Mouse (Mus musculus): ENCODE results near the gene Furin.

DNA sequence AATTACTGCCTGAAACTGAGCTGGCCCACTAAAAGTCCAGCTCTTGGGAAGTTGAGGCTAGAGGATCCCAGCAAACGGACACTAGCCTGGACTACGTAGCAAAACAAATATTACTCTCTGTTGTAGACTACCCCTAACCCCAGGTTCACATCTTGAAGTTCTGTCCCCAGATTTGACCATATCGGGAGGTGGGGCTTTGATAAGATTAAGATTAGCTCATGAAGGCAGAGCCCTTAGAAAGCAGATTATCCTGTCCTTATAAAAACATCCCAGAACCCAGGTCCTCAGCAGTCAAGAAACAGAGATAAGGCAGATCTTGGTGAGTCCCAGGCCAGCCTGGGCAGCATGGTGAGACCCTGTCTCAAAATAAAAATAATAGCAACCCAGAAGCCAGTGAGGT is 33.1 kb downstream of the Furin start:
- TF ChIP-seq GATA1 (IDR thresholded peaks at IDR 0.05; ENCODE audit: borderline replicate concordance, low read length): no peak
- no peak for TF ChIP-seq FLI1 (IDR thresholded peaks at IDR 0.05; ENCODE audit: low read length)

Data from megakaryocyte, embryonic 14.5 days (primary cell).